Mouse (Mus musculus): ENCODE measurements around the gene Lrrc36.

Gene Lrrc36

GRCm38 (mm10) chr8:105413391-105413790, at the start of gene Lrrc36, which contains the start of gene Kctd19:
Gene Lrrc36 (plus strand): TSS chr8:105413571.
Gene Kctd19 (minus strand): TSS chr8:105413502.
- DNase-seq (ENCODE audit: low spot score) = no peak

DNA sequence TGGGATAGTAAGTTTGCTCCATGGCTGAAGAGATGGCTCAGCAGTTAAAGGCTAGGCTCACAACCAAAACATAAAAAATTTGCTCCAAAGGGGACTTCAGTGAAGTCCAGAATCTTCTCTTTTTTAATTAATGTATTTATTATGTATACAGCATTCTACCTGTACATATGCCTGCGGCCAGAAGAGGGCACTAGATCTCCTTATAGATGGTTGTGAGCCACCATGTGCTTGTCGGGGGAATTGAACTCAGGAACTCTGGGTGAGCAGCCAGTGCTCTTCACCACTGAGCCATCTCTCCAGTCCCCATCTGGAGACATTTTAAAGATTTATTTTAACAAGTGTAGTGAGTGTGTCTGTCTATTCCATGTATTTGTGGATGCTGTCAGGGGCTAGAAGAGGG, 46.3 kb upstream of the Lrrc36 start:
- DNase-seq (ENCODE audit: low spot score) = peak; percentile 43

DNA sequence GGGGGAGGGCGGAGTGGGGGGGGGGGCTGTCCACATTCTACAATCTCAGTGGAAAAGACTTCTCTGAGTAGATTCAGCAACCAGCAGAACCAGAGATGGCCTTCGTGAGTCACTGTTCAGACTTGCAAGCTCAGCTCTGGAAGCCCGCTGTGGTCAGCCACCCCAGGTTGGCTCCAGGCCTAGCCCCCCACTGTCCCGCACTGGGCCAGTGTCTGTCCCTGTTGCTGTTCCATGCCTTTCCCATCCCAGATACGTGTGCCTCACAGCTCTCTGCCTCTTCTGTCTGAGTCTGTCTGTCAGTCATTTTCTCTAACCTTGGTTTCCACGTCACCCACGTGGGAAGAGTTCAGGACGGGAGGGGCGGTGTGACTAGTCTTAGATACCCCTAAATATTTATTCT, 40.9 kb upstream of the Lrrc36 start:
- no peak for DNase-seq (ENCODE audit: low spot score)

GRCm38 (mm10) chr8:105373032-105373431, 40.3 kb upstream of the Lrrc36 start, which contains the start of gene Plekhg4:
Gene Plekhg4 (plus strand): TSS chr8:105373274.
- no peak for DNase-seq (ENCODE audit: low spot score)

DNA sequence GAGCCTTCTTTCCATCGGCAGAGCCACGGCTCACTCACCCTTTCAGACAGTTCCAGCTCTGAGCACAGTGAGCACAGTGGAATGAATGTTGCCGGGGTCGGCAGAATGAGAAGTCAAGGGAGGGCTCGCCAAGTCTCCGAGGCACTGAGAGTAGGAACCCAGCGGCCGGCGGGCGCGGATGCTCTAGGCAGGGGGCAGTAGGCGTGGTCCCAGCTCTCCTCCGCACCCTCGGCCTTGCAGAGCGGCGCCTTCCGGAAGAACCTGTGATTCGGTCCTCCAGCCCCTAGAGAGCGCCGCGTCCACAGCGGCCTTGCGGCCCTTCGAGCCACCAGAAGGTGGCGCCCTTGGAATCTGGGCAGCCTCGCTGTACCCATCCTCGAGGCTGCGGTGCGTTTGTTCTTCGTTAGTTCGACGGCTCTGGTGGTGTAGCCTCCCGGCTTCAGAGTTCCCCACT, 38.8 kb upstream of the Lrrc36 start:
- DNase-seq (ENCODE audit: low spot score) = no peak

- no peak for DNase-seq (ENCODE audit: low spot score)
These were observed 34.7 kb upstream of the Lrrc36 start for GRCm38 (mm10) chr8:105378673-105379072.

- no peak for DNase-seq (ENCODE audit: low spot score)
These were observed 33.1 kb upstream of the Lrrc36 start for GRCm38 (mm10) chr8:105380308-105380707.

GRCm38 (mm10) chr8:105384070-105384469, 29.3 kb upstream of the Lrrc36 start:
- DNase-seq (ENCODE audit: low spot score) = no peak

DNA sequence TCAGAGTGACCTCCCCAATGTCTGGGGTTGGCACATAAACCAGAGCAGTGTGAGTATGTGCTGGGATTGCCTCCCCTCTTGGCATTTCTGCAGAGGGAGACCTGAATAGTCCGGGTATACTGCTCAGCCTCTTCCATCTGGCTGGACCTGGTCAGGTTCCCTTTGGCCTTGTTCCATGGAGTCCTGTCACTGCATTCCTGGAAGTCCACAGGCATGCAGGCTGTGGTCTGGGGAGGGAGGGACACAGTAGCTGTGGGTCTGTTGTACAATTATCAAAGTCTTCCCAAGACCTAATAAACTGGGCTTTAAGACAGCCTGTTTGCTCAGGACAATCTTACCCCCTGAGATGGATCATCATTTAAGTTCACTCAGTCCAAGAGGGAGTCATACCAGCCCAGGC, 26.2 kb upstream of the Lrrc36 start:
- DNase-seq (ENCODE audit: low spot score) = no peak

GRCm38 (mm10) chr8:105389096-105389495, 24.3 kb upstream of the Lrrc36 start:
- peak; percentile 54 for DNase-seq (ENCODE audit: low spot score)

GRCm38 (mm10) chr8:105393089-105393787, 20.1 kb upstream of the Lrrc36 start:
- DNase-seq (ENCODE audit: low spot score) = no peak

GRCm38 (mm10) chr8:105393915-105394314, 19.5 kb upstream of the Lrrc36 start:
- DNase-seq (ENCODE audit: low spot score) = no peak

GRCm38 (mm10) chr8:105397747-105398146, 15.6 kb upstream of the Lrrc36 start:
- DNase-seq (ENCODE audit: low spot score) = peak; percentile 75

GRCm38 (mm10) chr8:105400016-105400415, 13.4 kb upstream of the Lrrc36 start:
- no peak for DNase-seq (ENCODE audit: low spot score)

GRCm38 (mm10) chr8:105403467-105403866, 9.9 kb upstream of the Lrrc36 start:
- no peak for DNase-seq (ENCODE audit: low spot score)

DNA sequence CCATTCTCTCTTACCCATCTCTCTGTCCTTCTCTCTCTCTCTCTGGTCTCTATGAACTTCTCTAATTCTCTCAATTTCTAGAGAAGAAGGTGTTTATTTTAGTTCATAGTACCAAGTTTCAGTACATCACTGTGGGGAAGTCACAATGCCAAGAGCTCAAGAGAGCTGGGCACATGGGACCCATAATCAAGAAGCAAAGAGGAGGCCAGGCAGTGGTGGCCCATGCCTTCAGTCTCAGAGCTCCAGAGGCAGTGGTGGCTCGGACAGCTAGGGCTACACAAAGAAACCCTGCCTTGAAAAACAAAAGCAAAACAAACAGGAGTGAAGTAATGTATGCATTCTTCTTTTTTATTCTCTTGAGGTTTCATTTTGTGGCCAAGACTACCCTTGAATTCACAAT, 8.9 kb upstream of the Lrrc36 start:
- no peak for DNase-seq (ENCODE audit: low spot score)

DNA sequence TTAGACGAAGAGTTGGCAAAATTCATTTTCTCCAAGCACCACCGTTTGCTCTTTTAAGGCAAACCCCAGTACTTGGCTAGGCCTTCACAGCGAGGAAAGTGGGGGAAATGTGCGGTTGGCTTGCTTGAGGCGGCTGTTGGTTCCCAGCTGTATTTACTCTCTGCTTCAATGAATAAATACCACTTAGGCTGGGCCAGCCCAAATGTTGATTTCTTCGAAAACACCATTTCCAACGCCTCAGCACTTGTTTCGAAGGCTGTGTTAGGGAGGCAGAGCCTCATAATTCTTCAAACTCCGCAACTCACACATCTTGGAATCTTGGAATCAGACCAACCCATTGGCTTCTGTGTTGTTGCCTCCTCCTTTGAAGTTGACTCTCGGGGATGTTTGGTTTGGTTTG, 7.0 kb upstream of the Lrrc36 start:
- no peak for DNase-seq (ENCODE audit: low spot score)

GRCm38 (mm10) chr8:105408331-105408730, 5.0 kb upstream of the Lrrc36 start:
- no peak for DNase-seq (ENCODE audit: low spot score)

DNA sequence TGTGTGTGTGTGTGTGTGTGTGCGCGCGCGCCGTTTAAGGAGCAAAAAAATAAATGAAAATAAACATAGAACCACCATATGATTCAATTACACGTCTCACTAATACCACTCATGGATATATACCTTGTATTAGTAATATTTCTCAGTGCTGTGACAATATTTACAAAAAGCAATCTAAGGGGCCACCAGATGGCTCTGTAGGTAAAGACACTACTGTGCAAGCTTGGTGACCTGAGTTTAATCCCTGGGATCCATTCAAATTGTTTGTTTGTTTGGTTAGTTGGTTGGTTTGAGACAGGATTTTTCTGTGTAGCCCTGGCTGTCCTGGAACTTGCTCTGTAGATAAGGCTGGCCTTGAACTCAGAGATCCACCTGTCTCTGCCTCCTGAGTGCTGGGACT, 3.4 kb upstream of the Lrrc36 start:
- DNase-seq (ENCODE audit: low spot score) = peak; percentile 45

GRCm38 (mm10) chr8:105418992-105419391, 5.6 kb downstream of the Lrrc36 start:
- no peak for DNase-seq (ENCODE audit: low spot score)

GRCm38 (mm10) chr8:105419800-105420199, 6.4 kb downstream of the Lrrc36 start:
- no peak for DNase-seq (ENCODE audit: low spot score)

GRCm38 (mm10) chr8:105422006-105422405, 8.6 kb downstream of the Lrrc36 start:
- DNase-seq (ENCODE audit: low spot score) = no peak

GRCm38 (mm10) chr8:105426878-105427277, 13.5 kb downstream of the Lrrc36 start:
- DNase-seq (ENCODE audit: low spot score) = no peak
